In the genomic region with DNA sequence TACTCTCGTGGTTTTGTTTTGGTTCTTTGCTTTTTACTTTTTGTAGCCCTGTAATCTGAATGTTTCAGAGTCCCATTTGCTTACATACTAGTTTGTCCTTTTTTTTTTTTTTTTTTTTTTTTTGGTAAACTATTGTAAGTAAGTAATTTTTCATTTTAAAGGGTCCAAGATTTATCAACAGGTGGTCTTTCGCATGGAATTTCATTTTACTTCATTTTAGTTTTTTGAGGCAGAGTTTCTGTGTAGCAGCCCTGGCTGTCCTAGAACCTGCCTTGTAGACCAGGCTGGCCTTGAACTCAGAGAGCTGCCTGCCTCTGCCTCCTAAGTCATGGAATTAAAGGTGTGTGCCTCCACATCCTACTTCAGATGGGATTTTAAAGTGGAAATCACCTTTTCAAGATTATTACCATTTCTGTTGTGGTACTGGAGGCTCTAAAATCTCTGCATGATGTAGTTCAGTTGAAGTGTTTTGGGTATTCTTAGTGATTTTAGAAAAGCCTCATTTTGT, we compare ENCODE assay signal across 8 mouse cellular contexts. TPM values are rescaled to one million over a fixed set of nuclear protein-coding genes. Genes with fewer than 3 reads are reported as not detected.
DNase-seq lines count a peak whose midpoint lies in the region; ATAC-seq and TF ChIP-seq lines count a peak whose summit lies in the region.

No protein-coding gene starts in this region.

- H3K9me3 ChIP-seq in heart, embryonic 13.5 days = no peaks in the 10 kb centered on the region
- H3K9me3 ChIP-seq in MEL (replicated peaks; ENCODE audit: insufficient read depth, low read length) = no peaks in the 10 kb centered on the region
- H3K9me3 ChIP-seq in hindbrain, embryonic 10.5 days = no peaks in the 10 kb centered on the region
- no peaks in the 10 kb centered on the region for H3K9me3 ChIP-seq in midbrain, embryonic 10.5 days (replicated peaks)

- peaks cover 15% of the 10 kb centered on the region for H3K4me1 ChIP-seq in heart, embryonic 13.5 days
- H3K4me1 ChIP-seq in MEL (ENCODE audit: control insufficient read depth in 1 of 2, insufficient read depth in 2 of 2, low read length in 2 of 2) = peaks cover 3 to 8% of the 10 kb centered on the region in 2 experiments; a peak in 3 of 4 replicates
- H3K4me1 ChIP-seq in hindbrain, embryonic 10.5 days (replicated peaks) = peaks cover 24% of the 10 kb centered on the region
- peaks cover 29% of the 10 kb centered on the region for H3K4me1 ChIP-seq in midbrain, embryonic 10.5 days

- TF ChIP-seq POLR2A in MEL (IDR thresholded peaks at IDR 0.05; ENCODE audit: control insufficient read depth in 1 of 2, insufficient read depth in 1 of 2, low read depth in 1 of 2, low read length in 2 of 2, poor library complexity in 1 of 2) = no peak

- H3K4me2 ChIP-seq in heart, embryonic 13.5 days = peak overlapping the region; percentile 82

- peak overlapping the region; percentile 85 for H3K4me3 ChIP-seq in heart, embryonic 13.5 days
- peak overlapping the region; percentile 80 to 86 for H3K4me3 ChIP-seq in MEL (ENCODE audit: control insufficient read depth in 1 of 2, insufficient read depth in 1 of 2, low read depth in 2 of 2, low read length in 2 of 2)
- H3K4me3 ChIP-seq in hindbrain, embryonic 10.5 days = peak overlapping the region; percentile 85
- peak overlapping the region; percentile 86 for H3K4me3 ChIP-seq in midbrain, embryonic 10.5 days

- no peak for TF ChIP-seq CTCF in MEL (IDR thresholded peaks at IDR 0.05 in 2 of 3, conservative IDR thresholded peaks at IDR 0.05 in 1 of 3; ENCODE audit: control insufficient read depth in 1 of 3, insufficient read depth in 1 of 3, low read depth in 2 of 3, low read length in 3 of 3, poor library complexity in 1 of 3, severe bottlenecking in 1 of 3)

- WGBS in heart, embryonic 13.5 days = 48% methylated on average over 2 of the region's 2 CpGs
- WGBS in hindbrain, embryonic 10.5 days = 55% methylated on average over 2 of the region's 2 CpGs
- WGBS in midbrain, embryonic 10.5 days = 45% methylated on average over 2 of the region's 2 CpGs

- TF ChIP-seq RAD21 in MEL (IDR thresholded peaks at IDR 0.05; ENCODE audit: low read depth, low read length) = no peak

- H3K27me3 ChIP-seq in heart, embryonic 13.5 days (replicated peaks) = no peaks in the 10 kb centered on the region
- no peaks in the 10 kb centered on the region for H3K27me3 ChIP-seq in MEL (ENCODE audit: control insufficient read depth in 1 of 2, insufficient read depth in 2 of 2, low read length in 2 of 2)
- no peaks in the 10 kb centered on the region for H3K27me3 ChIP-seq in hindbrain, embryonic 10.5 days (ENCODE audit: insufficient read depth, poor library complexity, severe bottlenecking)
- H3K27me3 ChIP-seq in midbrain, embryonic 10.5 days (ENCODE audit: low read depth, poor library complexity, severe bottlenecking) = no peaks in the 10 kb centered on the region

- no peak for ATAC-seq in heart, embryonic 13.5 days (ENCODE audit: extremely low read depth, insufficient number of reproducible peaks, low FRiP score, low TSS enrichment)

- H3K36me3 ChIP-seq in heart, embryonic 13.5 days = peaks cover 14% of the 10 kb centered on the region
- peaks cover 4 to 10% of the 10 kb centered on the region in 2 experiments; a peak in 3 of 4 replicates for H3K36me3 ChIP-seq in MEL (ENCODE audit: control insufficient read depth in 1 of 2, insufficient read depth in 2 of 2, low read length in 2 of 2)
- peaks cover 25% of the 10 kb centered on the region for H3K36me3 ChIP-seq in hindbrain, embryonic 10.5 days
- H3K36me3 ChIP-seq in midbrain, embryonic 10.5 days = peaks cover 30% of the 10 kb centered on the region

- H3K9ac ChIP-seq in heart, embryonic 13.5 days = peak overlapping the region; percentile 82
- peak overlapping the region; percentile 96 for H3K9ac ChIP-seq in MEL (ENCODE audit: control insufficient read depth, low read depth, low read length, poor library complexity, severe bottlenecking)

- H3K79me2 ChIP-seq in MEL (ENCODE audit: control insufficient read depth, insufficient read depth, low read length, poor library complexity) = peaks cover 26% of the 10 kb centered on the region

- H3K27ac ChIP-seq in heart, embryonic 13.5 days (replicated peaks) = no peak overlapping the region
- H3K27ac ChIP-seq in MEL (ENCODE audit: control insufficient read depth, low read depth, low read length) = no peak overlapping the region; the same call in 1 of the 2 replicates
- no peak overlapping the region for H3K27ac ChIP-seq in hindbrain, embryonic 10.5 days
- no peak overlapping the region; the same call in 1 of the 2 replicates for H3K27ac ChIP-seq in midbrain, embryonic 10.5 days (replicated peaks)

- intact Hi-C loops in heart, postnatal 14 days (cut with DNase I) = loop anchor here (5.0 kb wide), 2 partner anchors 36 to 76 kb away; no protein-coding TSS in a partner anchor

- no peak for TF ChIP-seq EP300 in MEL (IDR thresholded peaks at IDR 0.05; ENCODE audit: low read depth in 1 of 2, low read length in 2 of 2)

- no peak for DNase-seq in heart, postnatal 14 days
- no peak for DNase-seq in MEL (ENCODE audit: low read depth, low spot score)
- no peak for DNase-seq in hindbrain, embryonic 10.5 days (ENCODE audit: low spot score)
- no peak for DNase-seq in midbrain, embryonic 10.5 days (ENCODE audit: low spot score)
- no peak for DNase-seq in frontal cortex, postnatal 10 days (ENCODE audit: low spot score in 2 of 2)
- DNase-seq in urinary bladder, adult 18-20 months (ENCODE audit: low spot score in 2 of 2) = no peak
- no peak for DNase-seq in left cerebral cortex, adult 11 months (ENCODE audit: low spot score)

TF ChIP-seq in MEL, 35 proteins besides CTCF, POLR2A, EP300 and RAD21:
- TF ChIP-seq ZMIZ1 (IDR thresholded peaks at IDR 0.05; ENCODE audit: low read depth, low read length) (no peak), BHLHE40 (IDR thresholded peaks at IDR 0.05; ENCODE audit: borderline replicate concordance, low read depth, low read length) (no peak), ZNF384 (IDR thresholded peaks at IDR 0.05; ENCODE audit: low read depth, low read length) (peak; percentile 54; the same call in 1 of the 2 replicates), RCOR1 (IDR thresholded peaks at IDR 0.05; ENCODE audit: low read depth, low read length) (no peak)

RNA-seq across cellular contexts. Expression of gene Nampt, which starts 2.2 kb away (rescaled TPM):
- polyA plus RNA-seq in heart, embryonic 13.5 days (2015; fragmentation: Nextera tagmentation; extraction: Ambion mirVana) = 15.2 and 17.3 TPM in 2 replicates
- total RNA-seq in heart, postnatal 14 days (2021) = 10 to 100 TPM; 54.7 to 62.7 TPM
- 23.0 and 33.8 TPM in 2 replicates for total RNA-seq in MEL (2012; rRNA removed)
- polyA plus RNA-seq in MEL (2012; ENCODE audit: insufficient read depth in 1 of 2, insufficient read length in 2 of 2, low read depth in 1 of 2, low replicate concordance in 2 of 2, missing spikeins in 1 of 2) = 10 to 100 TPM; 40.9 to 74.6 TPM
- 26.6 and 35.8 TPM in 2 replicates for polyA plus RNA-seq in hindbrain, embryonic 10.5 days (2016; fragmentation: Nextera tagmentation; extraction: Ambion mirVana)
- 36.0 and 40.9 TPM in 2 replicates for polyA plus RNA-seq in midbrain, embryonic 10.5 days (2016; fragmentation: Nextera tagmentation; extraction: Ambion mirVana)
